Mouse (Mus musculus): Measurements from ENCODE around the gene Jak1. TPM values are rescaled to one million over a fixed set of nuclear protein-coding genes. Genes with fewer than 3 reads are reported as not detected.

The Jak1 gene
- polyA plus RNA-seq, 2 experiments, result 19.8 to 38.2 TPM

GRCm38 (mm10) chr4:101249977-101250743, 14.9 kb downstream of the Jak1 start:
- TF ChIP-seq EP300 (IDR thresholded peaks at IDR 0.05; ENCODE audit: low read depth), result no peak
- no peak for TF ChIP-seq CTCF (IDR thresholded peaks at IDR 0.05; ENCODE audit: low read depth)
- Histone ChIP-seq H3K9ac (replicated peaks) (no peak overlapping the region), H3K36me3 (replicated peaks; ENCODE audit: control insufficient read depth, insufficient read depth, low read depth) (no peaks in the 10 kb centered on the region), H3K4me3 (ENCODE audit: insufficient read depth in 1 of 2, low read depth in 2 of 2, low read length in 2 of 2) (no peak overlapping the region), H3K4me2 (ENCODE audit: low read depth) (no peak overlapping the region), H3K9me3 (ENCODE audit: control insufficient read depth, low read length) (no peaks in the 10 kb centered on the region), H3K27ac (peak overlapping the region; percentile 41), H3K27me3 (ENCODE audit: control insufficient read depth, insufficient read depth, low read length) (no peaks in the 10 kb centered on the region), H3K4me1 (replicated peaks; ENCODE audit: control insufficient read depth in 2 of 2, insufficient read depth in 2 of 2, low read length in 1 of 2) (peaks cover 66 to 69% of the 10 kb centered on the region in 2 experiments)
- WGBS (ENCODE audit: insufficient replicate concordance), result 24% methylated on average over 4 of the region's 6 CpGs
- ATAC-seq (ENCODE audit: insufficient read depth) (no peak), DNase-seq (ENCODE audit: low read depth in 3 of 3, low spot score in 3 of 3) (no peak)

GRCm38 (mm10) chr4:101247355-101247754, 17.7 kb downstream of the Jak1 start:
- Histone ChIP-seq H3K4me1 (replicated peaks; ENCODE audit: control insufficient read depth in 2 of 2, insufficient read depth in 2 of 2, low read length in 1 of 2) (peaks cover 49 to 57% of the 10 kb centered on the region in 2 experiments), H3K9me3 (ENCODE audit: control insufficient read depth, low read length) (no peaks in the 10 kb centered on the region), H3K4me2 (ENCODE audit: low read depth) (peak overlapping the region; percentile 47), H3K27me3 (ENCODE audit: control insufficient read depth, insufficient read depth, low read length) (no peaks in the 10 kb centered on the region), H3K36me3 (replicated peaks; ENCODE audit: control insufficient read depth, insufficient read depth, low read depth) (no peaks in the 10 kb centered on the region), H3K27ac (peak overlapping the region; percentile 72), H3K4me3 (ENCODE audit: insufficient read depth in 1 of 2, low read depth in 2 of 2, low read length in 2 of 2) (no peak overlapping the region), H3K9ac (replicated peaks) (peak overlapping the region; percentile 24)
- ATAC-seq (ENCODE audit: insufficient read depth), result peak; percentile 51
- no peak for TF ChIP-seq EP300 (IDR thresholded peaks at IDR 0.05; ENCODE audit: low read depth)
- no peak for TF ChIP-seq CTCF (IDR thresholded peaks at IDR 0.05; ENCODE audit: low read depth)
- WGBS (ENCODE audit: insufficient replicate concordance), result 13% methylated on average over 2 of the region's 2 CpGs
- DNase-seq (ENCODE audit: low read depth in 3 of 3, low spot score in 3 of 3), result no peak

DNA sequence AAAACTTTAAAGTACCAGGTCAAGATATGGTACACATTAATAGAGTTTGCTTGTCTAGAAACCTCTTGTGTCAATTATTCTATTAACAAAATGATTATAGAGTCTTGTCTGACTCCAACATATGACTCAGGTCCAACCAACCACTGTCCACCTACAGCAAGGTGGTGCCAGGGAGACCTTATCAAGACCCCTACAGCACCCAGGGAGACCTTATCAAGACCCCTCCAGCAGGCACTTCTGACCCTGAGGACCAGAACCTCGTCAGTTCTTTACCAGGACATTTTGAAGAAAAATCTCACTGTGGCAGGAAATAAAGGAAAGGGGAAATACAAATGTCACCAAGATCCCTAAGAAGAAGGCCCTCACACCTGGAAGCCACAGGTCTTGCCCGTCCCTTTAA, 18.5 kb downstream of the Jak1 start:
- Histone ChIP-seq H3K4me1 (replicated peaks; ENCODE audit: control insufficient read depth in 2 of 2, insufficient read depth in 2 of 2, low read length in 1 of 2) (peaks cover 45 to 52% of the 10 kb centered on the region in 2 experiments), H3K4me2 (ENCODE audit: low read depth) (peak overlapping the region; percentile 62), H3K27me3 (ENCODE audit: control insufficient read depth, insufficient read depth, low read length) (no peaks in the 10 kb centered on the region), H3K4me3 (ENCODE audit: insufficient read depth in 1 of 2, low read depth in 2 of 2, low read length in 2 of 2) (0 out of 4 replicates have a peak overlapping the region, but pooled peaks of 1 of the 2 experiments have one; percentile 27), H3K9me3 (ENCODE audit: control insufficient read depth, low read length) (no peaks in the 10 kb centered on the region), H3K9ac (replicated peaks) (peak overlapping the region; percentile 6), H3K36me3 (replicated peaks; ENCODE audit: control insufficient read depth, insufficient read depth, low read depth) (no peaks in the 10 kb centered on the region), H3K27ac (peak overlapping the region; percentile 56)
- ATAC-seq (ENCODE audit: insufficient read depth) (peak; percentile 92), DNase-seq (ENCODE audit: low read depth in 3 of 3, low spot score in 3 of 3) (peak in 2 of 3 experiments; percentile 71 to 73)
- 19% methylated on average over 2 of the region's 2 CpGs for whole genome bisulfite sequencing (ENCODE audit: insufficient replicate concordance)
- TF ChIP-seq CTCF (IDR thresholded peaks at IDR 0.05; ENCODE audit: low read depth), result no peak
- TF ChIP-seq EP300 (IDR thresholded peaks at IDR 0.05; ENCODE audit: low read depth), result peak; percentile 82

DNA sequence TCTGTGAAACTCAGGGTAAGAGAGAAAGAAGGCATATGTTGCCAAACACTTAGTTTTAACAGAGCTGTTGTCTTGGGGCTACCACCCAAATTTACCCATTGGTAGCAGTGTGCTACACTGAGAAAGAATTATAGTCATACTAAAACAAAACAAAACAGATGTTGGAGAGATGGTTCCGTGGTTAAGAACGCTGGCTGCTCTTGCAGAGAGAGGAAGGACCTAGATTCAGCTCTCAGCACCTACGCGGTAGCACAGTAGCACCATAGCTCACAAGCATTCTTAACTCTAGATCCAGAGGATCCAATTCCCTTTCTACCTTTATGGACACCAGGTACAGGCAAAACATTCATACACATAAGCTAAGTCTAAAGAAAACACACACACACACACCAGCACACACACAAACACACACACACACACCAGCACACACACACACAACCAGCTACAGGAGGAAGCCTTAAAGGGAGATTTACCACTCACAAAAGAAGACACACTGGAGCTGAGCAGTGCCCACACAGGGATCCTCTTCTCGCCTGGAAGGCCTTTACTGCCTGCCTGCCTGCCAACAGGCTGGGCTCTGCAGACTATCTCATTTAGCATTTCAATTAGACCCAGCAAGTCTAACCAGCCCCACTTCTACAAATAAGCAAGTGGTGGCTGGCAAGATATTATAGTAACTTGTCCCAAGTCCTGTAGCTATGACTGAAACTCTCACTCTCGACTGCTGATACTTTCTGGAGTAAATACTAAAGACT, 20.6 kb downstream of the Jak1 start:
- H3K4me3 ChIP-seq (ENCODE audit: insufficient read depth in 1 of 2, low read depth in 2 of 2, low read length in 2 of 2), result no peak overlapping the region

GRCm38 (mm10) chr4:101240875-101241173, 24.3 kb downstream of the Jak1 start:
- no peak overlapping the region for H3K9ac ChIP-seq (replicated peaks)
- H3K27ac ChIP-seq, result no peak overlapping the region
- TF ChIP-seq CTCF (IDR thresholded peaks at IDR 0.05; ENCODE audit: low read depth) (no peak), EP300 (IDR thresholded peaks at IDR 0.05; ENCODE audit: low read depth) (no peak)
- no peak for DNase-seq (ENCODE audit: low read depth in 3 of 3, low spot score in 3 of 3)
- no peak overlapping the region for H3K4me3 ChIP-seq (ENCODE audit: insufficient read depth in 1 of 2, low read depth in 2 of 2, low read length in 2 of 2)
- H3K4me1 ChIP-seq (replicated peaks; ENCODE audit: control insufficient read depth in 2 of 2, insufficient read depth in 2 of 2, low read length in 1 of 2), result peaks cover 58 to 62% of the 10 kb centered on the region in 2 experiments
- no peak overlapping the region for H3K4me2 ChIP-seq (ENCODE audit: low read depth)
- H3K27me3 ChIP-seq (ENCODE audit: control insufficient read depth, insufficient read depth, low read length), result no peaks in the 10 kb centered on the region
- no peaks in the 10 kb centered on the region for H3K36me3 ChIP-seq (replicated peaks; ENCODE audit: control insufficient read depth, insufficient read depth, low read depth)
- H3K9me3 ChIP-seq (ENCODE audit: control insufficient read depth, low read length), result no peaks in the 10 kb centered on the region
- no peak for ATAC-seq (ENCODE audit: insufficient read depth)
- WGBS (ENCODE audit: insufficient replicate concordance), result 78% methylated on average over 3 of the region's 3 CpGs

More for the DNA sequence above, 20.6 kb downstream of the Jak1 start:
- H3K4me1 ChIP-seq (replicated peaks; ENCODE audit: control insufficient read depth in 2 of 2, insufficient read depth in 2 of 2, low read length in 1 of 2), result peaks cover 51 to 59% of the 10 kb centered on the region in 2 experiments
- H3K27ac ChIP-seq, result no peak overlapping the region
- H3K36me3 ChIP-seq (replicated peaks; ENCODE audit: control insufficient read depth, insufficient read depth, low read depth), result no peaks in the 10 kb centered on the region
- DNase-seq (ENCODE audit: low read depth in 3 of 3, low spot score in 3 of 3), result no peak
- WGBS (ENCODE audit: insufficient replicate concordance), result 35% methylated on average over 6 of the region's 6 CpGs
- H3K4me2 ChIP-seq (ENCODE audit: low read depth), result no peak overlapping the region
- no peak for TF ChIP-seq EP300 (IDR thresholded peaks at IDR 0.05; ENCODE audit: low read depth)
- TF ChIP-seq CTCF (IDR thresholded peaks at IDR 0.05; ENCODE audit: low read depth), result no peak
- H3K27me3 ChIP-seq (ENCODE audit: control insufficient read depth, insufficient read depth, low read length), result no peaks in the 10 kb centered on the region
- peak overlapping the region; percentile 33; the same call in 1 of the 2 replicates for H3K9ac ChIP-seq (replicated peaks)
- H3K9me3 ChIP-seq (ENCODE audit: control insufficient read depth, low read length), result no peaks in the 10 kb centered on the region
- ATAC-seq (ENCODE audit: insufficient read depth), result no peak
